Mouse (Mus musculus): ENCODE results near the gene Pzp. TPM values are rescaled to one million over a fixed set of nuclear protein-coding genes. Genes with fewer than 3 reads are reported as not detected.

Gene Pzp
- polyA plus RNA-seq (2012; rRNA removed): 0.06 and 0.47 TPM in 2 replicates
- polyA plus RNA-seq (2014; fragmentation: Nextera tagmentation; extraction: Ambion mirVana): not detected in 2 replicates

GRCm38 (mm10) chr6:128526601-128527000 lies at the start of gene Pzp:
TSS of gene Pzp (minus strand) at chr6:128526720.
- DNase-seq (ENCODE audit: low spot score) (no peak), ATAC-seq (ENCODE audit: low FRiP score, low read depth) (no peak)
- no peak within 1 kb of the TSS for H3K4me2 ChIP-seq (replicated peaks; ENCODE audit: low read depth, low read length, severe bottlenecking)
- no peak for TF ChIP-seq POLR2A (IDR thresholded peaks at IDR 0.05; ENCODE audit: borderline replicate concordance, extremely low read depth, insufficient read depth, insufficient read length)
- no peak within 1 kb of the TSS for H3K9ac ChIP-seq (ENCODE audit: low read depth, low read length, severe bottlenecking)
- no peaks in the 10 kb centered on the region for H3K4me1 ChIP-seq (ENCODE audit: control insufficient read depth, insufficient read depth, low read length)
- 78% methylated on average over 4 of the region's 4 CpGs for WGBS
- H3K36me3 ChIP-seq (ENCODE audit: control insufficient read depth, insufficient read depth, low read length): no peaks in the 10 kb centered on the region
- H3K4me3 ChIP-seq (replicated peaks; ENCODE audit: low read length): no peak within 1 kb of the TSS
- no peak within 1 kb of the TSS for H3K27ac ChIP-seq (replicated peaks; ENCODE audit: low read depth, low read length)
- no peaks in the 10 kb centered on the region for H3K27me3 ChIP-seq (ENCODE audit: control insufficient read depth, insufficient read depth, low read length)
- H3K9me3 ChIP-seq (ENCODE audit: control insufficient read depth, low read length): no peaks in the 10 kb centered on the region

DNA sequence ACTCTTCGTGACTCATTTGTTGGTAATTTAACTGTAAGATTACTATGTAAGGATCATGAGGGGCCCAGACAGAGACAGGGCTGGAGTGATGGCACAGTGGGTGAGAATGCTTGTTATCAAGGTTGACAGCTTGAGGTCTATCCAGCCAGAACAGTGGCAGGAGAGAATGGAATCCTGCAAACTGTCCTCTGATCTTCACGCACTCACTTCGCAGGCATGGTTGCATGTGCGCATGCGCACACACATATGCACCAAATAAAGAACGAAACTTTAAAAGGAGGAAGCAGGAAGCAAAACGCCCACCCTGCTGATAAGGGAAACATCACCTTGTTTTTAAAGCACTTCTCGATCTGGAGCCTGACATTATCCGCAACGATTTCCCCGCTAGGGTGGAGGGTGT lies 40.1 kb upstream of the Pzp start:
- 91% methylated on average over 11 of the region's 11 CpGs for WGBS

DNA sequence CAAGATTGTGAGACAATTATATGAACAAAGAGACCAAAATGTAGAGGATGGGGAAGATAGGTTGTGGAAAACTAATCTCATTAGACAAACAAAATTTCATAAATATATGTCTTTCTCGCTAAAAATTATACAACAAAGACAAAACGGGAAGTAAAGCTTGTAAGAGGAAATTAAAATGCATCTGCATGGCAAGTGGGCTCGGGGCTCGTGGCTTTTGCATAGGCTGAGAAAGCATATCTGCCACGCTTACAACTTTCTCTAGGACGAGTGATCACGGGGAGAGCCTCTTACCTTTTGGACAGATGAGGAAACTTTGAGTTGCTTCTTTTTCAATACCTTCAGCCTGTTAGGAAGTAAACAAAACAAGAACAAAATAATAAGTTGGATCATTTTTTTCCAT lies 27.5 kb upstream of the Pzp start:
- Histone ChIP-seq H3K36me3 (ENCODE audit: control insufficient read depth, insufficient read depth, low read length) (no peaks in the 10 kb centered on the region), H3K9ac (ENCODE audit: low read depth, low read length, severe bottlenecking) (no peak overlapping the region), H3K4me2 (replicated peaks; ENCODE audit: low read depth, low read length, severe bottlenecking) (no peak overlapping the region), H3K27ac (replicated peaks; ENCODE audit: low read depth, low read length) (no peak overlapping the region), H3K27me3 (ENCODE audit: control insufficient read depth, insufficient read depth, low read length) (no peaks in the 10 kb centered on the region), H3K4me1 (ENCODE audit: control insufficient read depth, insufficient read depth, low read length) (no peaks in the 10 kb centered on the region), H3K4me3 (replicated peaks; ENCODE audit: low read length) (no peak overlapping the region), H3K9me3 (ENCODE audit: control insufficient read depth, low read length) (no peaks in the 10 kb centered on the region)
- WGBS: 90% methylated on average over 7 of the region's 7 CpGs
- ATAC-seq (ENCODE audit: low FRiP score, low read depth): no peak
- no peak for TF ChIP-seq POLR2A (IDR thresholded peaks at IDR 0.05; ENCODE audit: borderline replicate concordance, extremely low read depth, insufficient read depth, insufficient read length)
- no peak for DNase-seq (ENCODE audit: low spot score)

More for the DNA sequence above, 40.1 kb upstream of the Pzp start:
- no peak for TF ChIP-seq POLR2A (IDR thresholded peaks at IDR 0.05; ENCODE audit: borderline replicate concordance, extremely low read depth, insufficient read depth, insufficient read length)
- no peak for ATAC-seq (ENCODE audit: low FRiP score, low read depth)
- Histone ChIP-seq H3K4me2 (replicated peaks; ENCODE audit: low read depth, low read length, severe bottlenecking) (no peak overlapping the region), H3K36me3 (ENCODE audit: control insufficient read depth, insufficient read depth, low read length) (no peaks in the 10 kb centered on the region), H3K9ac (ENCODE audit: low read depth, low read length, severe bottlenecking) (no peak overlapping the region), H3K9me3 (ENCODE audit: control insufficient read depth, low read length) (no peaks in the 10 kb centered on the region), H3K4me3 (replicated peaks; ENCODE audit: low read length) (no peak overlapping the region), H3K27ac (replicated peaks; ENCODE audit: low read depth, low read length) (no peak overlapping the region), H3K4me1 (ENCODE audit: control insufficient read depth, insufficient read depth, low read length) (no peaks in the 10 kb centered on the region), H3K27me3 (ENCODE audit: control insufficient read depth, insufficient read depth, low read length) (no peaks in the 10 kb centered on the region)
- no peak for DNase-seq (ENCODE audit: low spot score)

DNA sequence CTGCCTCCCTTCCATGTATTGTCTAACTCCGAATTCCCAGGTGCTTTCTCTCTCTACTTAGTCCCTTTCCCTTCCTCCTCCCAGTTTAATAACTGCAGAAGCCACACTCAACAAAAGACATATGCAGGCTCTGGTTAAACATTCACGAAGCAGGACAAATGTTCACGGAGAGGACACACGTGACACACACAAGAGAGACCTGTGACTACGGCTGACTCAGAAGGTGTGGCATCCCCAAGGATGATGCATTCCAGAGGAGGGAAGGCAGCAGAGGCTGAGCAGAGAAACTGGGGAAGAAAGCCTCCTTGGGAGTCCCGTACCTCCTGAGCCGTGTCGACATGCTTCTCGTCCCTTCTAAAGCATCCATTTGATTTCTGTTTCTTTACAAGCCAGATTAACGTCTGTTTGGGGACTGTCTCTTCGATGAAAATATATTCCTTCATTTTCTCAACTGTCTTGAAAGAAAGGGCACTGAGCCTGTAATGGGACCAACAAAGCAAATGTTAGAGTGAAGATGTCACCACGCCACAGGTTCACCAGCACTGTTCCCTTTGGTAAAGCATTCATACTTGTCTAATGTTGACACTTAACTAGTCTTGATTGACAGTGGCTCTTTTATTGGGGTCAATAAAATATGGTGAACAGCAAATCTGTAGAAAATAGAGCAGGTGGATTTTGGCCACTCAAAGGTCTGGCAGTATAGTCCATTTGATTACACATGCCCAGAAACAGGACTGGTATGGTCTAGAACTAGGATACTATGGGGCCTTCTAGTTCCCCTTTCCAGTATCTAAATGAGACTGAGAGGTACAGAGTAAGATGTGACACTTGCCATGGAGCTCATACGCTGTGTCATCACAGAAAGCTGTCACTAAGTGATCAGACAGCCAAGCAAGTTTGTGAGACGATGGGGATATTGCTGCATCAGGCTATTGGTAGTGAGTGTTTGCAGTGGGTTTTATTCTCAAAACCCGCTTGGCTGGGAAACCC lies 23.2 kb upstream of the Pzp start:
- ATAC-seq (ENCODE audit: low FRiP score, low read depth) (no peak), DNase-seq (ENCODE audit: low spot score) (no peak)
- H3K27me3 ChIP-seq (ENCODE audit: control insufficient read depth, insufficient read depth, low read length): no peaks in the 10 kb centered on the region
- no peak overlapping the region for H3K9ac ChIP-seq (ENCODE audit: low read depth, low read length, severe bottlenecking)
- WGBS: 82% methylated on average over 15 of the region's 15 CpGs
- H3K36me3 ChIP-seq (ENCODE audit: control insufficient read depth, insufficient read depth, low read length): no peaks in the 10 kb centered on the region
- no peaks in the 10 kb centered on the region for H3K9me3 ChIP-seq (ENCODE audit: control insufficient read depth, low read length)
- H3K4me3 ChIP-seq (replicated peaks; ENCODE audit: low read length): no peak overlapping the region
- H3K4me2 ChIP-seq (replicated peaks; ENCODE audit: low read depth, low read length, severe bottlenecking): no peak overlapping the region
- no peaks in the 10 kb centered on the region for H3K4me1 ChIP-seq (ENCODE audit: control insufficient read depth, insufficient read depth, low read length)
- H3K27ac ChIP-seq (replicated peaks; ENCODE audit: low read depth, low read length): no peak overlapping the region
- no peak for TF ChIP-seq POLR2A (IDR thresholded peaks at IDR 0.05; ENCODE audit: borderline replicate concordance, extremely low read depth, insufficient read depth, insufficient read length)

GRCm38 (mm10) chr6:128548532-128548931 lies 22.0 kb upstream of the Pzp start:
- DNase-seq (ENCODE audit: low spot score) (no peak), ATAC-seq (ENCODE audit: low FRiP score, low read depth) (no peak)
- Histone ChIP-seq H3K36me3 (ENCODE audit: control insufficient read depth, insufficient read depth, low read length) (no peaks in the 10 kb centered on the region), H3K4me3 (replicated peaks; ENCODE audit: low read length) (no peak overlapping the region), H3K4me1 (ENCODE audit: control insufficient read depth, insufficient read depth, low read length) (no peaks in the 10 kb centered on the region), H3K27ac (replicated peaks; ENCODE audit: low read depth, low read length) (no peak overlapping the region), H3K27me3 (ENCODE audit: control insufficient read depth, insufficient read depth, low read length) (no peaks in the 10 kb centered on the region), H3K4me2 (replicated peaks; ENCODE audit: low read depth, low read length, severe bottlenecking) (no peak overlapping the region), H3K9me3 (ENCODE audit: control insufficient read depth, low read length) (no peaks in the 10 kb centered on the region), H3K9ac (ENCODE audit: low read depth, low read length, severe bottlenecking) (no peak overlapping the region)
- 92% methylated on average over 10 of the region's 10 CpGs for WGBS
- no peak for TF ChIP-seq POLR2A (IDR thresholded peaks at IDR 0.05; ENCODE audit: borderline replicate concordance, extremely low read depth, insufficient read depth, insufficient read length)
